Mouse (Mus musculus) heart, adult 2 months (tissue): ENCODE measurements around the gene Cib4.

Experiments
- EP300 ChIP-seq: fragments of 200-500 bp; IDR thresholded peaks from 2 replicates; pipeline ENCODE4 v1.6.1; 2011; ENCODE audit warnings: low read depth, low read length, control low read depth; ENCODE audit not compliant: insufficient read depth
- POLR2A ChIP-seq: fragments of 200-500 bp; IDR thresholded peaks from 2 replicates; pipeline ENCODE4 v1.6.1; 2011; ENCODE audit warnings: mild to moderate bottlenecking, low read depth, low read length, control low read depth; ENCODE audit not compliant: insufficient read depth

- TF ChIP-seq POLR2A: no peak
- no peak for TF ChIP-seq EP300
Measured at GRCm38 (mm10) chr5:30524213-30524612, 21.4 kb downstream of the Cib4 start.
